Mouse (Mus musculus): ENCODE measurements around the gene Orai3.
"Not testable (repeated sequence)": the region's sequence is repeated elsewhere in the genome, so short reads cannot be mapped to it uniquely, and the experiment has no call there.

Gene Orai3

DNA sequence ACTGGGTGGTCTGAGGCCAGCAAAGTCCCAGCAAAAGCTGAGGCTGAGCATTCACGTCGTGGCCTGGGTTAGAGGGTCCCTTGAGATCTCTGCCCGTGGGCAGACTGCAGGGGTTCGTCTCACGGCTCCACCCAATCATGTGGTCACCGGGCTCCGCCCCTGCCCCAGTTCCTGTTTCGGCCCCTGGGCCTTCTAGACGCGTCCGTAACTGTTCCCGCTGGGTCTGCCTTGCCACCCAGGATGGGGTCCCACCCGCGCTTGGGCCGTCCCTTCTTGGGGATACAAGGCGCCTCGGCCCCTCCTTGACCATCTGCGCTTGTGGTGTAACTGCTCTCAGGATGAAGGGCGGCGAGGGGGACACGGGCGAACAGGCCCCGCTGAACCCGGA, at the start of gene Orai3:
Orai3 (plus strand) TSS at position 165 of the 388 bp plus-strand sequence.
- peak; percentile 83 for DNase-seq (ENCODE audit: extremely low read depth, insufficient read length, low spot score)

DNA sequence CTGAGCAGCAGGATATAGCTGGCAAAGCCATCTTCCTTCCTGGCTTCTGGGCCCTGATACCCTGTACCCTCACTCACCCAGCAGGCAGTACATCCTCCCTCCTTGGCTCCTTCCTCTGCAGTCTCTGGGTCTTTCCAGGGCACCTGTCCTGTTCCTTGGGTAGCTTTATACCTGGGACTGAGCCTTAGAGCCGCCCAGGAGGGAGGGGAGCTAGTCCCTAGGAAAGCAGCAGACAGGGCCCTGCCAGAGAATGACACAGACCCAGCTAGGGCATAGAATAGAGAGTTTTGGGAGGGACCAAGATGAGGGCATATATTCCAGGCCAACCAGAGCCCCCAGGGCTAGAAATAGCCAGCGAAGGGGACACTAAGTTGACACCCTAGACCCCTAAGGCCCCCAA, 44.1 kb upstream of the Orai3 start:
- no peak for DNase-seq (ENCODE audit: extremely low read depth, insufficient read length, low spot score)

DNA sequence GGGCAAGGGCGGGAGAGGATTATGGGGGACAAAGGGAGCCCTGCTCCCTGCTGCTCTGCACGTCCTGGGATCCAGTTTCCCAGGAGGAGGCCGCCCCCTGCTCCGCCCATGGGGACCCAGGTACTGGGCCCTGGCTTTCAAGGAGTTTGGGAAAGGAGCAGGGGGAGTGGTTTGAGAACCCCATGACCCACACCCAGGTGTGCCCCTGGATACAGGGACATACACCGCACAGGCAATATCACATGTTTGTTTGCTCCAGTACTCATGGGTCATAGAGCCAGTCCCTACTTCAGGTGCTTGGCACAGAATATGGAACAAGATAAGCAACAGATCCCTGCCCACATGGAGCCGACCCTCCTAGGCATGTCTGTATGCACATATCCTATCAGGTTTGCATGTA, 43.7 kb upstream of the Orai3 start:
- no peak for DNase-seq (ENCODE audit: extremely low read depth, insufficient read length, low spot score)

DNA sequence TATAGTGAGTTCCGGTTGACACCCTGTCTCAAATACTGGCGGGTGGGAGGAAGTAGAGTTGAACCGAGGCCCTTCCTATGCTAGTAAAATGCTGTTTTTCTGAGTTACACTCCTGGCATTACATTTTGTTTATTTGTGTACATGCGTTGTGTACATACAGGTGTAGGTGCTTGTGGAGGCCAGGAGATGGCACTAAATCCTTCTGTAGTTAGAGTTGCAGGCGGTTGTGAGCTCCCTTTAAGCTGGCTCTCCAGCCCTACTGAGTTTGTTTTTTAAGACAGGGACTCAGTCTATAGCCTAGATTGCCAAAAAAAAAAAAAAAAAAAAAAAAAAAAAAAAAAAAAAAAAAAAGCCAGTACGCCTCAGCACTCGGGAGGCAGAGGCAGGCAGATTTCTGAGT, 41.7 kb upstream of the Orai3 start:
- no peak for DNase-seq (ENCODE audit: extremely low read depth, insufficient read length, low spot score)

DNA sequence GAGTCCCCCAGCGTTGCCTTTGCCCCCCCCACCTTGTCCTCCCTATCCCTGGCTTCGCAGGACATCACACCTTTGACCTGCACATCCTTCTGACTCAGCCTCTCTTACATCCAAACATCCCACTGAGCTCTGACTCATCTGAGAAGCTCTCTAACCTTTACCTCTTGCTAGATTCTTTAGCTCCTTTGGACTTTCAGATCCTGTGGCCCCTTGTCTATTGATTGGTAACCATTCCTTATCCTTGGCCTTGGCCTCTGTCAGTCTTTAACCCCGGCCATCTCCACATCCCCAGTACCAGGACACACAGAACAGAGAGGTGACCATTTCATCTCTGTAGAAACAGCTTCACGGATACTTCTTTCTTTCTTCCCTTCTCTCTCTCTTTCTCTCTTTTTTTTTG, 39.4 kb upstream of the Orai3 start:
- DNase-seq (ENCODE audit: extremely low read depth, insufficient read length, low spot score): no peak

DNA sequence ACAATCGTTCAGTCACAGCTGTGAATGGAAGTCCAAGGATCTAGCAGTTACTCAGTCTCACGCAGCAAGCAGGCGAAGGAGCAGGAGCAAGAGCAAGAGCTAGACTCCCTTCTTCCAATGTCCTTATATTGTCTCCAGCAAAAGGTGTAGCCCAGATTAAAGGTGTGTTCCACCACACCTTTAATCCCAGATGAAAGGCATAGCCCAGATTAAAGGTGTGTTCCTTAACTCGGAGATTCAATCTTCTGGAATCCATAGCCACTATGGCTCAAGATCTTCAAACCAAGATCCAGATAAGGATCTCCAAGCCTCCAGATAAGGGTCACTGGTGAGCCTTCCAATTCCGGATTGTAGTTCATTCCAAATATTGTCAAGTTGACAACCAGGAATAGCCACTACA, 37.5 kb upstream of the Orai3 start, which contains the start of gene Ctf2:
Ctf2 (minus strand) TSS at position 101 of the 400 bp plus-strand sequence.
- DNase-seq (ENCODE audit: extremely low read depth, insufficient read length, low spot score): not testable (repeated sequence)

DNA sequence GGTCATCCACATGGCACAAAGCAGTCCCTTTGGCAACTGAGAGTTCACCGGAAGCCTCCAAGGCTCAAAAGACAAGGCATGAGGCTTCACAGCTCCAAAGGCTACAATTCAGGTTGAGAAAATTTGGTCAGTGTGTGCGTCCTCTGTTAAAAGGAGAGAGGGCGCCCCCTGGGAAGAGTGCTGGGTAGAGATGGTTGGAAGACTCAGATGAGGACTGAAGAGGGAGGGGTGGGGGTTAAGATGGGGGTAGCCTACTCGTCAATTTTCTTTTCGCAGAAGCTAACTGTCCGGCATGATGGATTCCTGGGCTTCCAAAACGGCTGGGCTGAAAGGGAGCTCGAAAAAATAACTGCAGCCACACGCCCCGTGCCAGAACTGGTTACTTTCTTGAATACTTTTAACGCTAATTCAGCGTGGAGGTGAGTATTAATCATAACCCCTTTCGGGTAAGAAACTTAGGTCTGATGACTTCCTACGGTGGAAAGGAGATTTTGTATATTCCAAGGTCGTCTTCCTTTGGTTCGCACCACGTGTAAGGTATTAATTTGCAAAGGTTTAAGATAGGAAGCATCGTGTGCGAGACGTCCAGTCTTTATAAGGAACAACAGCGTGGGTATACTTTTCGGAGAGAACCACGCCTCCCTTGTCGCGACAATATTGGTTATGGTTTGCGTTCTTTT, 25.1 kb upstream of the Orai3 start, which contains the start of gene Fbxl19:
Fbxl19 (plus strand) TSS at position 178 of the 680 bp plus-strand sequence.
- DNase-seq (ENCODE audit: extremely low read depth, insufficient read length, low spot score): peak; percentile 48

DNA sequence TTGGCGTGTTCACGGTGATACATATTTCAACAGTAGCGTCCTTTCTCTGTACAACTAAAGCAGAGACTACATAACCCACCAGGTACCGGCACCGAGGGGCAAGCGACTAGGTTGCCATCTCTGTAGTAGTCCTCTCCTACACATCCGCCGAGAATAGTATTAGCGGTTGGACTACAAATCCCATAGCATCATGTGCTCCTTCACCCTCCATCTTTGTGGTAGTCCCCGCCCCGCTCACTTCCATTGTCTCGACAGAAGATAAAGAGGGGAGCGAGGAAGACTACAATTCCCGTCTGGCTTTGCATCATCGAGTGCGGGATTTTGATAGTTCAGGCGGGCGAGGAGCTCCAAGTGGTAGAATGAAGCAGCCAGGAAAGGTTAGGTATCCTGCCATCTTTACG, 24.4 kb upstream of the Orai3 start:
- DNase-seq (ENCODE audit: extremely low read depth, insufficient read length, low spot score): no peak

DNA sequence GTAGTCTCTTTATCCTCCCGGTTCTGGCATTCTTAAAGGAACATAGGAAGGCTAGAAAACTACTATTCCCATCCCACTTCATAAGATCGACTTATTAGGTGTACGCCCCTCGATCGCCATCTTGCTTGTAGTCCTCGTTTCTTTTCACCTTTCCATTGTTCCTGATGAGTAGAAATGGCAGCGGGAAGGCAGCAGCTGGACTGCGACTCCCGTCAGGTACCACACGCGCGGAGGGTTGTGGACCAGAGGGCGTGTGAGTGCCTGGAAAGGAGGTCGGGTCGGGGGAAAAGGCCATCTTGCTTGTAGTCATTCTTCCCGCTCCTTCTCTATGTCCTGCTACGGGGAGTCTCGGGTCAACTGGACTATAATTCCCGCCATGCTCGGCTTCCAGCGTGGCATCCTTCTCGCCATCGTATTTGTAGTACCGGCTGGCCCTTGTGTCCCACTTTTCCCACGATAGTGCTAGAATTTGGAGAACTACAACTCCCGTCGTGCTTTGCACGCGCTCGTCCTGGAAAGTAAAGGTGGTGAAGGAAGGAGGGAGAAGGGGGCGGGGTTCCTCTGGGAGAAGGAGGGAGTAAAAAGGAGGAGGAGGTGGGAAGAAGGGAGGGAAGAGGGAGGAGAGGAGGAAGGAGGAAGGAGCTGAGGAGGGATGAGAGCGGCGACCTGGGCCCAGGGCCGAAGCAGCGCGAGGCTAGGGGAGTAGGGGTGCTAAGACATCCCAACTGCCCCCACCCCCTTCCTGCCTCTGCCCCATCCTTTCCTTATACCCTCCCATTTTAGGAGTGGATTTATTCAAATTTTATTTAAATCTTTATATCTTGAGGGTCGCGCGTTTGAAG, 23.7 kb upstream of the Orai3 start:
- peak; percentile 93 for DNase-seq (ENCODE audit: extremely low read depth, insufficient read length, low spot score)

DNA sequence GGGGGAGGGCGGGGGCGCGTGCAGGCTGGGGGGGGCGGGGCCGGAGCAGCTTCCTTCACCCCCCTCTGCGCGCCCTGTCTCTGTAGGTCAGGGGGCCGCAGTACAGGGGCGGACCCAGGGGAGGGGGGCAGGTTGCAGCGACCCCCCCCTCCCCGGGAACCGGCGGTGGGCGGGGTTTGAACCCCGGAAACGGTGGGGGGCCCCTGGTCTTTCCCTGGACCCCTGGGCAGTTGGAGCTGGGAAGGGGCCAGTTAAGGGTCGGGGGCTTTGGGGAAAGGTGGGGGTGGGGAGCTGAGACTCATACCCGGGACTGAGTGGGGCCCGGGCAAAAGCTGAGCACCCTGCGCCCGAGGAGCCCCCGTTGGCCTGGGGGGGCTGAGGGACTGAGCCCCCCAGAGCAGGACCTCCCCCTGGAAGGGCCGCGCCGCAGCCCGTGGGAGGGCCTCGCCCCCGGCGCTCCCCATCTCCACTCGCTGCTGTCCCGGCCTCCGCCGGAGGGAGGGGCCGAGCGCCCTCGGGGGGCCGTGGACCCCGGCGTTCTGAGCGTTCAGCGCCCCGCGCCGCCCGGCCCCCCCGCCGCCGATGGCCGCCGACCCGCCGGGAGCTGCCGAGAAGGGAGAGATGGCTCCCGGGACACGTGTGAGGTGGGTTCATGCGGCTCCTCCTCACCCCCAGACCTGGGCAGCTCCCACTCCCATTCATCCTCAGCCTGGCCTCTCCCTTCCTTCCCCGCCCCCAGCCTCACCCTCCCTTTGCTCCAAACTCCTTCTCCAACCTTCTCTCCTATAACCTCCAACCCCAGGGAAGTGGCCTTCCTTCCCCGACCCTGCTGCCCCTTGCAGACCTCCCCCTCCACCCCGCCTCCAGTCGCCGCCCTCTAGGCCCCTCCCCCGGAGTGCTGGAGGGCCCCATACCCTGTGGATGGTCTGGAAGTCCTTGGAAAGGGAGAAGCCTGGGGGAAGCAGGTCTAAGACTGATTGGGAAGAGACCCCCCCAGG, 22.8 kb upstream of the Orai3 start:
- DNase-seq (ENCODE audit: extremely low read depth, insufficient read length, low spot score): peak; percentile 44

DNA sequence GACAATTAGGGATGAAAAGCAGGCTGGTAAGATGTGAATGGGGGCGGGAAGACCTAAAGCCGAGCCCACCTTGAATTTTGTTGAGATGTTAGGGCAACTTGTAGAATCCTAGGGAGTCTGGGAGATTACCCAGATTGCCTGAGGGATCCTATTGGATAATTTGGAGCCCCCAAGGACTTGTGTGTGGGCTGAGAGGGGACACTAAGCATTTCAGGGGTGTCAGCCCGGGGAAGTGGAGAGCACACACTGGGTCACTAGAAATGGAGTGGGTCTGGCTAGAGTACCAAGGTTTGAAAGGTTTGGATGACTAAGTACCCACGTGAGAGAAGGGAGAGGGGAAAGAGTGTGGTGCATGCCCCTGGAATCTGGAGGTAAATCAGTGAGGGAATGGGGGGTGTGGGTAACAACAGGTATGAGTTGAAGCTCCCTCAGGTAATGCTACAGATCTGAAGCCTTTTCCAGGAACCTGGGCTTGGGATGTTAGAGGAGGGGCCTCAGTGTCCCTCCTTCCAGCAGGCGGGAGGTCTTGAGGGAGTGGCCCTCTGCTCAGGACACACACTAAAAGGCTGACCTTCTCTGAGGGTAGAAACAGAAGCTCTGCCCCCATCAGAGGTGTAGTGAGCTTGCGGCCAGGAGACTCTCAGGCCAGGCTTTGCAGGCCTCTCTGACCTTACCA, 21.9 kb upstream of the Orai3 start:
- no peak for DNase-seq (ENCODE audit: extremely low read depth, insufficient read length, low spot score)

DNA sequence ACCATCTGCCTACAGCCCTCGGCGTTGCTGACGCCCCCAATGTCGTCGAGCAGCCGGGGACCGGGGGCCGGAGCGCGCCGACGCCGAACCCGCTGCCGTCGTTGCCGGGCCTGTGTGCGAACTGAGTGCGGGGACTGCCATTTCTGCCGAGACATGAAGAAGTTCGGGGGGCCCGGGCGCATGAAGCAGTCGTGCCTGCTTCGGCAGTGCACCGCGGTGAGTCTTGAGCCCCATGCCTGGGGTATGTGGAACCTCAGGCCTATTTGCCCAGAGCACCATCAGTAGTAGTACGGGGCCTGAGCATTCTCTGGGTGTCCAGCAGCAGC, 21.4 kb upstream of the Orai3 start:
- DNase-seq (ENCODE audit: extremely low read depth, insufficient read length, low spot score): no peak

DNA sequence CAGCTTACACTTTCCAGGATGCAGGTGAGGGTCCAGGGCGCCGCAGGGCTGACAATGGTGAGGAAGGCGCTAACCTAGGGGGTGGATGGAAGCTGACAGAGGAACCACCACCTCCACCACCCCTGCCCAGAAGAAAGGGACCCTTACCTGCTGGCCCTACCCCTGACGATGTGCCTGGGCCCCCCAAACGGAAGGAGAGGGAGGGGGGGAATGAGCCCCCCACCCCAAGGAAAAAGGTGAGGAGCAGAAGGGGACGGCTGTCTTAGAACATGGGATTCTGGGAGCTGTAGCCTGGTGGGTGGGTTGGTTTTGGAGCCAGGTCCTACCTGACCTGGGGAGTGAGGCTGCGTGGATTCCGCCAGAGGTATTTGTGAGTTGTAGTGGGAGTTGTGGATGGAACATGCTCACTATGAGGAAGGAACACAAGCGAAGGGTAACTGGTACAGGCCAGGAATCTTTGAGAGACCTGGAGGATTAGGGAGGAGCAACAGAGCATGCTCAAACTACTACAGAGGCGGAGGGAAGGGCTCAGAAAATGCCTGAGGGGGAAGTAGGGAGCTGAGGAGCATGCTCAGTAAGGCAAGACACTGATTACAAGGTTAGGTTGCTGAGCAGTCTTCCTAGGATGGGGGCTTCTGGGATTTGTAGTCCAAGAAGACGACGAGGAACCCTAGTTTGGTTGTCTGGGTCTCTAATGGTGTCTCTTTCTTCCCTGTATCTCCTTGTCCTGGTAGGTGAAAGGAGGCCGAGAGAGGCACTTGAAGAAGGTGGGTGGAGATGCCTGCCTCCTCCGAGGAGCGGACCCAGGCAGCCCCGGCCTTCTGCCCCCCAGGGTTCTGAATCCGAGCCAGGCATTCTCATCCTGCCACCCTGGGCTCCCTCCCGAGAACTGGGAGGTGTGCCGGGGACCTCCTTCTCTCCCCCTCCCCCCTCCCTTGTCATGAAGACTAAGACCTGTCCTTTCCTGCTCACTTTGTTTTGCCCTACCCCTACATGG, 19.2 kb upstream of the Orai3 start:
- DNase-seq (ENCODE audit: extremely low read depth, insufficient read length, low spot score): no peak

DNA sequence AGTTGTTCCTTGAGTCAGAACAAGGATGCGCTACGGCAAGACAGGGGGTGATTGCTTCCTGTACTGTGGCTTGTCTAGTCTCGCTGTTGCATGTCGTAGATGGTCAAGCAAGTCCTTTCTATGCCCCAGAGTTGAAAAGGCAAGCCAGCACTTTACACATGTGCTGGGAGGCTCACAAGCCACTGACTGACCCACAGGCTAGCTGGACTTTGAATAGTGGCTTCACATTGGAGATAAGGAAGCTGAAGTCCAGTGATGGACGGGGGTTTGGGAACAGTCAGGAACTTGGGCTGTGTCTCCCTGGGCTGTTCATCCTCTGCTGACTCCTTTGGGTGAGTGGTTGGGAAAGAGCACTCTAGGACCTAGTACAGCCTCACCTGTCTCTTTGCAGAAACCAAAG, 18.0 kb upstream of the Orai3 start:
- DNase-seq (ENCODE audit: extremely low read depth, insufficient read length, low spot score): no peak

DNA sequence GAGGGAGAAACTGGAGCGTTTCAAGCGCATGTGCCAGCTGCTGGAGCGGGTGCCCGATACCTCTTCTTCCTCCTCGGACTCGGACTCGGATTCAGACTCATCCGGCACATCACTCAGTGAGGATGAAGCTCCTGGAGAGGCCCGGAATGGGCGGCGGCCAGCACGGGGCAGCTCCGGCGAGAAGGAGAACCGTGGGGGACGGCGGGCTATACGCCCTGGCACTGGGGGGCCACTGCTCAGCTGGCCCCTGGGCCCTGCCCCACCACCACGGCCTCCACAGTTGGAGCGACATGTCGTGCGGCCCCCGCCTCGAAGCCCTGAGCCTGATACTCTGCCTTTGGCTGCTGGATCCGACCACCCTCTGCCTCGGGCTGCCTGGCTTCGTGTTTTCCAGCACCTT, 17.5 kb upstream of the Orai3 start:
- DNase-seq (ENCODE audit: extremely low read depth, insufficient read length, low spot score): no peak

DNA sequence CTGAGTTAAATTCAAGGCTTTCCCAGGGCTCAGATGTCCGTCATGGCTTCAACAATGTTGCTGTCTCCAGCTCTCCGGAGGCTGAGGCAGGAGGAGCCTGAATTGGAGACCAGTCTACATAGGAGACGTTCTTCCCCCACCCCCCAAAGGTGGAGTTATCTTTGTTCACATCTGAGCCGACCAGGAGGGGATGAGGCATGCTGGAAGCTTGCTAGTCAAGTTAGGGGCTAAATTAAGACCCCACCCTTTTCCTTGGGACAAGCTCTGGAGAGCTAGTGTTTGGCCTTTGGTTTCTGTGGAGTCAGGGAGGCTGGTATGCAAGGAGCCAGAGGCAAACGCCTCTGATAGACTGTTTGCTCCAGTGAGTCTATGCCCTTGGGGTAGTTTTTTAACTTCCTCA, 16.5 kb upstream of the Orai3 start:
- no peak for DNase-seq (ENCODE audit: extremely low read depth, insufficient read length, low spot score)

DNA sequence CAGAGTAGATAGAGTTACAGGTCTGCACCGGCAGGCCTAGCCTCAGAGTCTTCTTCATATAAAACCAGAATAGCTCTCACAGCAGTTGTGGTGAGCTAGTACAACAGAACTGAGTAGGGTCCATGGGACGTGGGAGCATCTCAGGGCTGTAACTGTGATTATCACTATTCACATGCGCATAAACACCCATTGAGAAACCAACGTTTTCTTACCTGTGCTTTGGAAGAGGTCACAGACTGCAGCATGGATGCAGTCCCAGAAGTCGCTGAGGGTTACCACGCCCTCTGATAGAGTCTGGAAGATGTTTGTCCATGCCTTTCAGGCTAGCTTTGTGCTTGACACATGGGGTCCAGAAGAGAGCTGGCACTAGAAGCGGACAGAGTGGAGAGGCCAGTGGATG, 15.9 kb upstream of the Orai3 start:
- DNase-seq (ENCODE audit: extremely low read depth, insufficient read length, low spot score): no peak

DNA sequence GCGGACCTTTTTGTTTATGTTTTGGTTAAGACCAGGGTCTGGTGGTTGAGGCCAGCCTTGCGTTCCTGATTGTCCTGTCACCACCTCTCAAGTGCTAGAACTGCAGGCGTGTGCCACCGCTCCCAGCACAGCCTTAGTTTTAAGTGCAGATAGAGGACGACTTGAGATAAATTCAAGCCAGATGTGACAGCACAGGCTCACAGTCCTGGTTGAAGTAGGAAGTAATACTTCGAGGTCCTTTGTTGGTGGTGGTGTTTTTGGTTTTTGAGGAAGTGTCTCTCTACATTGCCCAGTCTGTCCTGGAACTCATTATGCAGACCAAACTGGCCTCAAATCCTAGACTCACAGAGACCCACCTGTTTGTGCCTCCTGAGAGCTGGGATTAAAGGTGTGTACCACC, 9.9 kb upstream of the Orai3 start:
- no peak for DNase-seq (ENCODE audit: extremely low read depth, insufficient read length, low spot score)

DNA sequence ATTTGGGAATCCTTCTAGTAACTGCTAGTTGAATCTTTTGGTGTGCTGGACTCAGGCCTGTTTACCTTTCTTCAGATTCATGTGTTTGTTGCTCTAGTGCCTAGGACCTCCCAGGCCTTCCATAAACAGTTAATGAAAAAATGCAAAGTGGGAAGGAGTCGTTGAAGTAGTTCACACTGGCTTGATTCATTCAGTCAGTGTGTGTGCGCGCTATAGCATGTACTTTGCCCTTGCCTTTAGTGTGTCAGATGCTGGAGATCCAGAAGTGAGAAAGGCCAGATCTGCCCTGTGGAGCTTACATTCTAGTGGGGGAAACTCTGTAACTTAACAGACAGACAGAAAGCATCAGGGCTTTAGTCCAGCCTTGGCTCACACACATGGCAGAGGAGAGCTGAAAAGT, 9.1 kb upstream of the Orai3 start:
- no peak for DNase-seq (ENCODE audit: extremely low read depth, insufficient read length, low spot score)

Measured in 3134 (cell line).